Mouse (Mus musculus) mature B cell (primary cell): ENCODE results near the gene Fra10ac1.

Source experiments
- in situ Hi-C: fragments of 300-500 bp; cut with MboI; formaldehyde crosslinking; loops from 2 replicates; pipeline ENCODE4 v1.14.3; 2019

Gene Fra10ac1

DNA sequence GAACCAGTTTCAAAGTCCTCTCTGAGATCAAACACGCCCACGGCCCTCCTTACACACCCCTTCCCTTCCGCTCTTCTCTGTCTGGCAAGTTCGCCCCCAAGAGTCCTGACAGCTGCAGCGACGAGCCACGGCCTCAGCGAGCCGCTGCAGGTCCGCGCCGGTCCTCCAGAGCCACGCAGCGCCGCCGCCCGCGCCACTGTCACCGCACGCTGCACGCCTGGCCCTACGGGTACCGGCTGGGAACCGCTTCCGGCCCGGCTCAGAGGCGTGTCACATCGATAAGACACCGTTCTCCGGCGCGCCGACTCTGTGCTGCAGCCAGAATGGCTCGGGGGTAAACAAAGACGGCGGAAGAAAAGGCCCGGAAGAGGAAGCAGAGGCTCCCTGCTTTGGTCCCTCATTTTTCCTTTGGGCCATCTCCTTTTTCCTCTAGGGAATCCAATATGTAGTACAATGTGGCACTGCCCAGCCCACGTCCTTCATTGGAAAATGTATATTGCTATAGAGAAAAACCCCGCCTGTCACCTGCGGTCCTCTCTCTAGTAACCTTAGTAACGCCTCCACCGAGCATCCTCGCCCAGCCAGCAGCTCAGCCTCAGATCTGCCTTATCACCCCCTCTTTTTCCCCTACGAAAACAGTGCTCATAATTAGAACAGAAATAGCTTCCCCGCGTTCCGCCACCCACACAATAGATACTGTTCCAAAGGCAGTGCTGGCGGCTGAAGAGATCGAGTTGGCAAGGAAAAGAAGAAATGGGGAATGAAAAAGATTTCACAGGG, at the start of gene Fra10ac1:
Gene Fra10ac1 (minus strand): TSS at position 252 of the 780 bp plus-strand sequence.
- in situ Hi-C loops: no loop called here

DNA sequence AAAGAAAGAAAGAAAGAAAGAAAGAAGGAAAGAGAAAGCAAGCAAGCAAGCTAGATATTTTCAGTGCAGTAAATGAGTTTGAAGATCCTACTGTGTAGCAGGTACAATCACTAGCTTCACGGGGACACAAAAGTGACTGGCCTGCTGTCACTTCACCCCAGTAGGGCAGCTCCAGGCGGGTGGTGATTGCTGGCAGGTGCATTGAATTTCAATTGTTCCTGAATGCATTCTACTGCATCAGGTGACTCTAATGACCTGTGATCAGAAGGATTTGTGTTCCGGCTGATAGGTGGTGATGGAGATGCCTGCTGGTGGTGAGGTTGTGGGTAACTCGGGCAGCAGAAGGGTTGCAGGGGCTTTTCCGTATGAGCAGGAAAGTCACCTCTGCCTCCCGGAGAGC, 47.1 kb upstream of the Fra10ac1 start:
- in situ Hi-C loops: no loop called here

DNA sequence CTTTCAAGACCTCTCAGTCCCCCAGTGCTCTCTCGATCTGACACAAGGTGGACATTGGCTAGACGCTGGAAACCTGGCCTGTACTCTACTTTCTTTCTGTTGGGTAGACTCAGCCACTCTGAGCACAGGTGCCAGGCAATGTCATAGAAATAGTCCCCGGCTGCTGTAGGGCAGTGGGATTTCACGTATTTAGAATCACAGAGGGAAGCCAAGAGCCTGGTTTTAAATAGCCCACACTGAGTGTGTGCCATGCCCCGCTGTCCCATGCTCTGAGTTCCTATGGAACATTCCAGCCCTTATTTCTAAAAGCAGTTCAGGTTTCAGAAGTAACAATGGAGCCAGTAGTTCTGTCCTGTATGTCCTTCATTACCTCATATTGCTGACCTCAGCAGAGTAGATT, 43.5 kb upstream of the Fra10ac1 start:
- in situ Hi-C loops: no loop called here

DNA sequence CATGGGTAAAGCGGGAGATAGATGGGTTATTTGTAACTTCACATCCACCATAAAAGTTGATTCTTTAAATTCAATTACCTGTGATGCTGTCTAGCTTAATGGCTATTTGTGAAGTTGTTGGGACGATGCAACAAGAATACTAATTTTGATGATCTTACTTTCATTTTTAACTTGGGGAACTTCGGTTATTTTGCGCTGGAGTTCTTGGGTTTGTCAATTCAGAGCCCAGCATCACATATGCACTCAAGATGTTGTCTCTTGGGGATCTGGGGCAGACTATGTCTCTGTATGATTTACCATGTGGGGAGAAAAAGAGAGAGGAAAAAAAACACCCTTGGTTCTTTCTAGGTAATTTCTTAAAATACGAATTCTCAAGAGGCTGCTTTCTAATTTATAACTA, 41.8 kb upstream of the Fra10ac1 start:
- in situ Hi-C loops: no loop called here

DNA sequence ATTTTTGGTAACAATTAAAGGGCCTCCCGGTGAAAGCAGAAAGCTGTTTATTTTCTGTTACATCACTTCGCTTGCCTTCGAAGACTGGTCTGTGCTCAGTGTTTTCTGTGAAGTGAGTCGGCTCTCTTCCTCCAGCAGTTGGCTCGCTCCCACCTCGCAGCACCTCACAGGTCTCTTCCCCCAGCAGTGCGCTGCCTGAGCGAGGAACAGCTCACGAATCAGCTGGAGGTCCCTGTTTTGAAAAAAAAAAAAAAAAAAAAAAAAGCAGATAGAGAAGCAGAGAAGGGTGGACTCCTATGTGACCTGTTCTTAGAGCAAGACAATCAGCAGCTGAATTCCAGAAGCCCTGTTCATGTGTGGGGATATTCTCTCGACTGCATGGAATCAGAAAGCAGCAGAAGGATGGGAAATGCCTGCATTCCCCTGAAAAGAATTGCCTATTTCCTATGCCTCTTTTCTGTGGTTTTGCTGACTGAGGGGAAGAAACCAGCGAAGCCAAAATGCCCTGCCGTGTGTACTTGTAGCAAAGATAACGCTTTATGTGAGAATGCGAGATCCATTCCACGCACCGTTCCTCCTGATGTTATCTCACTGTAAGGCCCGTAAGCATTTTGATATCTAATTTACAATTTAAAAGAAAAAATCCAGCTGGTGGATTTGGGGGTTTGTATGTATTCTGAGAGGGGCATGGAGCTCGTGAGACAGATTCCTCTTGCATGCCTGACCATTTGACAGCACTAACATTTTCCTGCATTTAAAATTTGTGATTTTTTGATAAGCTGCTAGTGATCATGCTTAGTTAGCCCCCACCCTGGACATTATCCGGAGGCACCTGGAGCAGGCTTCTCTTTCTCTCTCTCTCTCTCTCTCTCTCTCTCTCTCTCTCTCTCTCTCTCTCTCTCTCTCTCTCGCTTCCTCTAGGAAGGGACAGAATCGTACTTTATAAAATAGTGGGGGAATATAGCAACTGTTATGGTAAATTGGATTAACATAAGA, 40.8 kb upstream of the Fra10ac1 start, which contains the start of gene Lgi1:
Gene Lgi1 (plus strand): TSS at position 32 of the 996 bp plus-strand sequence.
- in situ Hi-C loops: no loop called here

DNA sequence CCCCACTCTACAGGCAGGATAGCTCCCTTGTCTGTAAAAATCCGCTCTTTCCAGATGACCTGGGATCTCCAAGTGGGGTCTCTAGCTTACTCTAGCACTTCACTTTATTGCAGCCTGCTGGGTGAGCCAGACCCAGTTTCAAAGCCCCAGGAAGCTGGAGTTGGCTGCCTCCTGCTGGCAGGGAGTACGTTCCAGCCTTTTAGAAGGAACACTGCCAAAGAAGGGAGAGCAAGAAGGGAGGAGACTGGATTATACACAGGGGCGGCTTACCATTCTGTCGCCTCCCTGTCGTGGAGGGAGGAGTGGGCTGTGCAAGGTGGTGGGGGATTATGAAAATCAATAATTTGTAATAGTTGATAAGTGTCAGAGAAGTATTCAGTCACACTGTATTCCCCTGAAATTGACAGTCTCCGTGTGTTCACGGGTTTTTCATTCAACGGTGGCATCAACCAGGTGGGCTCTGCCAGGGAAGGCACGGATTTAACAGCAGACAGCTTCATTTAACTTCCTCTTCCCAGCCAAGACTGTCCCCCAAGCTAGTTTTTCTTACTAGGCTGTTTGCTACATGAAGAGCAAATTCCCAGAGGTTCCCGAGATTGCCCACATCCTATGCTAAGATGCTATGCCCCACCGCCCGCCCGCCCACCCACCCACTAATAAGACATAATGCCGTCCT, 40.0 kb upstream of the Fra10ac1 start:
- in situ Hi-C loops: no loop called here

DNA sequence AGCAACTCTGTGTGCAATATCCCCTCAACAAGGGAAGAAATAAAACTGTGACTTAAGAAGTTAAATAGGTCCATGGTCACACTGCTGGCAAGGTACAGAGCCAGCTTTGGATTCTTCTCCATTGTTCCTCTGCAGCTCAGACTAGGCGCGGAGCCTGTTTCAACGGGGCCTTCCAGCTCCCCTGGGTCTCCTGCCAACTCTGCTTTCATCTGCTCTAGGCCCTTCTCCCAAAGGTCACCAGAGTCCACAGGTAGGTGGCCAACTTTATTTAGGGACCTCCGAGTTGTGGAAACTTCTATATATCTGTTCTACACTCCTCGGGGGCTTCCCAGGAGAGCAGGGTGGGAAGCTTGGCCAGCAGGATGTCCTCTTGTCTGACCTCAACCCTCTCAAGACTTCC, 37.4 kb upstream of the Fra10ac1 start:
- in situ Hi-C loops: no loop called here

DNA sequence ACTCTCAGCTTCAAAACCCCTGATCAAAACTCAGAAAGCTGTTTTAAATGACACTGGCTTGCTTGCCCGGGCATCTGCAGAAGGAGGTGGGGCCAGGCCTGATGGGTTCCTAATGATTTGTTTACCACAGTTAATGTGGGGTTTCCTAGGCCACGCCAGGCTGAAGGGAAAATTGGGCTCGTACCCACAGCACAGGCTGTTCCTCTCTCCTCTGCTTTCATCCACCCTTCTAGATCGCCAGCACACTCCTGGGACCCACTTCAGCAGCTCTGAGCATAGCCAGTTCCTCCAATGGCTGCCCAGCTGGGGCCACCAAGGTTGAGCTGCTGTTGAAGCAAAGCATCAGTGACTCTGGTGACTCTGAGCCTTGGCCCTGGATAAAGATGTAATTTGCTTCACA, 36.4 kb upstream of the Fra10ac1 start:
- in situ Hi-C loops: no loop called here

DNA sequence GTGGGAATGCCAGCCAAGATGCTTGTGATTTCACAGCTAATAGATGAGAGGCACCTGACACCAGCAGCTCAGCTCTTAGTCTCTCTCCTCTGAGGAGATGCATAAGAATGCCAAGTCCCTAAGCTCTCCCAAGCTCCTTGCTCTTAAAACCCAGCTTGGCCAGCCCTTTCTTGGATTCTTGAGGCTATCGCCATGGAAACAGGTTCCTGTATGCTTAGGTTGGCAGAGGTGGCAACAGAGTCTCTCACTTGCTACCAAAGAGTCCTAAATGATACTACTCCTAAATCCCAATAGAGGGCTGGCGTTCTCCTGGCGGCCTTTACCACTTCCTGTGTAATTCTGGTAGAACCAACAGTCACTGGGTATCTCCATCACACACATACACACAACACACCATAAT, 35.5 kb upstream of the Fra10ac1 start:
- in situ Hi-C loops: no loop called here

DNA sequence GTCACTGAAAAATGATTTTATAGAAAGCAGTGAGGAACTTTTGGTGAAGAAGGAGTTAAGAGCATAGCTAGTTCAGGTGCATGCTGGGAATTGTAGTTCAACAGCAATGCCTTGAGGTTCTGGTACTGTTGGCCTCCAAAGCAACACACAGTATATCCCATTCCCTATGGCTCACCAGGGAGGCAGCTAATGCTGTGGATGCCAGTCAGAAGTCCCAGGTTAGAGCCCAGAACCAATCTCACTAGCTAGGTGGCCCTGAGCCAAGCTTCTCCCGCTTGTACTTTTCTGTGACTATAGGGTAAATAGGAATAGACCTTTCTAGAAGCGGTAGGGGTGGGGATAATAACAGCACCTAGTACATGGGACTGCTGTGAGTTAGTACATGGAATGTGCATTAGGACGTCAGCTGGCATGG, 34.7 kb upstream of the Fra10ac1 start:
- in situ Hi-C loops: no loop called here

DNA sequence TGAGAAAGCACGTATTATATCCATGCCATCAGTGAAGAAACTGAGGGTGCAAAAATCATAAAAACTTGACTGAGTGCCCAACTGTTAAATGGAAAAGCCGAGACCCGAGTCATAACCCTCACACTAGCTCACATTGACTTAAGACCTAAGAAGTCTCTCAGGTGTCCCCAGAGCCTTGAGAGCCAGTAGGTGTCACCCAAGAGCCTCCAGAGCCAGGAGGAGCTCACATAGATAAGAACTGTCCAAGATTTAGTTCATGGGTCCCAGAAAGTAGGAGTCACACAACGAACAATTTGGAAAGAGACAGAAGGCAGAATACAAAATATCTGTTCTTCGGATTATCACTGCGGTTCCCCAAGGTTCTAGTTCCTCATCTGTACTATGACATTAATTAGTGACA, 29.8 kb upstream of the Fra10ac1 start:
- in situ Hi-C loops: no loop called here

DNA sequence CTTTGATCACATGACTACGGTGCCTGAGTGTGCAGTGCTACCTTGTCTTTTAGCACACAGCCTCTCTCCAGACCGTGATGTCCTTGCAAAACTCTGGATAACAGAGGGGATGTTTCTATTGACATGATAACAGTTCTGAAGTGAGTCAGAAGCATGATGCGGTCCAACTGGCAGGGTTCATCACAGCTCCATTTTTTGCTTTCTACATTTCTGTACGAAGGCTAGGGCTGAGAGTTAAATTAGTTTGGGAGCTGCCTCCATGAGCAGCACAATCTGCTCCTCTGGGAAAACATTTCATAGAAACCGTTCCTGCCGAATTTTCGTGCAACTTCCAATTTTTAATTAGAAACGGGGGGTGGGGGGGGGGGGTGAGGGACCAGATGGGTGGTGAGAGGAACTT, 25.7 kb upstream of the Fra10ac1 start:
- in situ Hi-C loops: no loop called here

DNA sequence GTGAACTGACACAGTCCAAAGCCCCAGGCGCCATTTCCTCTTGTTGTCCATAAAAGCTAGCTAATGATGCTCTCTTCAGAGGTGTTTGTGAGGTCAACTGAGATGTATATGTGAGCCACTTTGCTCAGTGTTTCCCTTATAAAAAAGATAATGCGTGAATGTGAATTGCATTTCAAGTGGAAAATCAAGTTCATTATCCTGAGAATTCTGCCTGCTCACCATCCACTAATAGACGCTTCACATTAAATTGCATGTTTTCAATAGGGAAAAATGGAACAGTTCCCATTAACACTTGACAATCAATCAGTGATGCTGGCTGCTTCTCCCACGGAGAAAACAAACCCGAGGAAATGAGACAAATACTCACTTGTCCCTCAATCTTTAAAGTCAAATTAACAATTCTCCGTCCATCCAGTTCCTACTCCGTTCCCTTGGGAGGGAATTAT, 22.2 kb upstream of the Fra10ac1 start:
- in situ Hi-C loops: no loop called here

DNA sequence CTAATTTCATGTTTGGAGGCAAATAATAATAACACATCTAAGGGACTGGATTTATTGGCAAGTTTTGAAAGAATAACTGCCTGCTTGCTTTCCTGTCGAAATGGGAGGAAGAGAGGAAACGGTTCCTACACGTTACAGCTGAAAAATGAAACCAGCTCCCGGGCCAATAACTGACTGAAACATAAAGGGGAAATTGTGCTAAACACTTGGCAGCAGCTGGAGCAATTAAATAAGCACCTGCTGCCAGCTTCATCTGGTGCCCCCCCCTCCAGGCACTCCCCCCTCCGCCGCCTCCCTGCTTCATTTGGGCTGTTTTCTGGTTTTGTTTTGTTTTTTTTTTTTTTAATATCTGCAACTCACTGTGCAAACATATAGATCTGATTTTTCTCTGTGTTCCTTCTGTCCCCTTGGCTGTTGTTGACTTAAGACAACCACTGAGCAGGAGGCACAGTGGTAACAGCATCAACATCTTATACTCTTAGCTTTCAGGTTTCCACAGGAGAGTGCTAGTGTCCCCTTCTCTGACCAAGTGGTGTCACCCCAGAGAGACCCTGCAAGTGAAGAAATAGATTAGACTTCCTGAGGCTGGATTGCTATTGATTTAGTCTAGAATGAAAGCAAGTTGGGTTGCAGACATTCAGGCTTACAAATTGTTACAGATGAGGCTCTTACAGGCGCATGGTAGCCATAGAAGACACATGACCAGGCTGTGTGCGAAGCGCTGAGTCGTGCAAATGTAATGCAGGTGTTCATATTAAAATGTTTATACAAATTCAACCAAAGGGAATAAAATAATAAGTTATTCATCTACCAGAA, 21.6 kb upstream of the Fra10ac1 start:
- in situ Hi-C loops: no loop called here

DNA sequence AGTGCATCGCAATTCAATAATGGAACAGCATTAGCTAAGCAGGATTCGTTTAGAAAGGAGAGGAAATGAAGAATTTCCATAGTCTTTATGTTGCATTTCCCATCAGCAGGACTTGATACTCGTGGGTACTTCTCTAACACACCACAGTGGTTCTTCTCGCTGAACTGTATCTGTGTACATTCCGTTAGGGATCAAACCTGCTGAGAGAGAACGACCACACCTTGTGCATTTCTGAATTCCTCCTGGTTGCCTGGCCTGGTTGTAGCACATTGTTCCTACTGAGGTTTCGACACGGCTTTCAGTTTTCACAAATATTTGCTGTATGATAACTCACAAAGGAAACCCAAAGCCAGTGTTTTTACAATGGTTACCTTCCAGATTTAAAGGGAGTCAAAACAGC, 20.8 kb upstream of the Fra10ac1 start:
- in situ Hi-C loops: no loop called here

DNA sequence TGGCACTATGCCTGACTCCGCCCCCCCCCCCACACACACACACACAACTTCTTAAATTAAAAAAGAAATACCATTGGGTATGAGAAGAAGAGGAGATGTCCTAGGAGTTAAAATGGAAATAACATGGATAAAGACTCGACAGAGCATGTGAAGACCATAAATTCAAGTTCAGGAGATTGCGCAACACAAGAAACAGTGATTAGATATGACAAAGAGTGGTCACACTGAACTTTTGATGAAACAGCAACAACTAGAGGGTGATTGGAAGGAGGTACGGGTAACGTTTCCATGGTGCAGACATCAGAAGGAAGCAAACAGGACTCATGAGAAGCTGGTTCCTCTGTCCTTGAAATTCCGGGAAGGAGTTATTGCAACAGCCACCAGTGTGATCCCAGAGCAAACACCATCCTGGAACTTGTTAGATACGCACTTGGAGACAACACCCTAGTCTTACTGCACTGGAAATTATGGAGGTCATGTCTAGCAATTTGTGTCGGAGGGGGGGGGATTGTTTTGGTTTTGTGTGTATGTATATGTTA, 18.4 kb upstream of the Fra10ac1 start:
- in situ Hi-C loops: no loop called here

DNA sequence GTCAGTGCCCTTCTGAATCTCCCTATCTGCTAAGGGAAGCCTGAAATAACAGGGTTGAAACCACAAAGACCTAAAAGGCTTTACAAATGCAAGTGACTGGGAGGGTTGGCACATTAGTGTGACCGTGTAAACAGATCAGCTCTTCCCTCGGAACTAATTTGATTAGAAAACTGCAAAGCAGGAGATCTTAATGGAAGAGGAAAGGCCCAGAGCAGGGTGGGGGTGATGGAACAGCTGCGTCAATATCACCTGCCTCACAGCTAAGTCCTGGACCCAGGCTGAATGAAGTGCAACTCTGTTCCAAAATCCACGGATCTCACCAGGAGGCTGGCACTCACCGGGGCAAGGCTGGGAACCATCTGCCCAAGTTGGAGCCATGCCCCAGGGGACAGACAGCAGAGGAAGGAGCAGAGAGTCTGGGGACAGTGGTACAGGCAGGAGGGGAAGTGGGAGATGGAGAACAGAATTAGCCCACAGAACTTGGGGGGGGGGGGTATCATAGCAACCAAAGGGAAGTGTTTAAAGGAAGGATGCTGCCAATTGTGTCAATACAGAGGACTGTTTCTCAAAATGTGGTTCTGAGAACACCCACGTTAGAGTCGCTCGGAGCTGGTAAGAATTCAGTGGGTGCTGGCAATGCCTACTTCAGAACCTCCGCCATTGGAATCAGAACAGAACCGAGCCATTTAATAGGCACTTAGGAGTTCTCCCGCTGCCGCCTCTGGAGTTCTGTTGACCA, 14.4 kb upstream of the Fra10ac1 start:
- in situ Hi-C loops: no loop called here

DNA sequence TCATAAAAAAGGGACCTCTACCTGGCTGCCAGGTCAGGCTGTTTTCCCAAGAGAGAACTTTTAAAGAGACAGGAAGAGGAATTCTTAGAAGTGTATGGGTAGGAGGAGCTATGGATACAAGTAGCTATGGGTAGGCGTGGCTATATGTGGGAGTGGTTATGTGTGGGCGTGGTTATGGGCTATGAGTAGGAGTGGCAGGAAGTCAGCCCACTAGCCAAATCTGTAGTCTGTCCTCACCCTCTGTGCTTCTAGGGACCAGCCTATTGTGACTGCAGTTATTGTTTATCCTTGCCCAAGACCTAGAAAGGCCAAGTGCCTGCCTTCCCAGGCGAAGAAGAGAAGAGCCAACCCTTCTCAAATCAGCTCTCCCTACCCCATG, 13.9 kb upstream of the Fra10ac1 start:
- in situ Hi-C loops: no loop called here

DNA sequence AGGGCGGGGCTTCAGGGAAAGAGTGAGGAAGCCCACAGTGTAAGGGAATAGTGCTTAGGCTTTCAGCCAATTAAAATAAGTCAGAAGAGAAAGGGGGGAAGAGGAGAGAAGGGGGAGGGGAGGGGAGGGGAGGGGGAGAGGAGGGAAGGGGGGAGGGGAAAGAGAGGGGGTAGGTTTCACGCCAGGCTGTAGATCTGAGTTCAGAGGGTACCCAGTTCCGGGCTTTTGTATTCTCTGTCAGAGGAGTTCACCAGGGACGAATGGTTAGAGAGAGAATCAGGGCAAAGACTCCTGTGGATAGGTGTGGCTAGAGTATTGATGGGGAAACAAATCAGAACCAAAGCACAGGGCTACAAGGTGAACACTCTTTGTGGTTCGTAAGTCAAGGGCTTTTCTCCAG, 12.6 kb upstream of the Fra10ac1 start:
- in situ Hi-C loops: no loop called here

DNA sequence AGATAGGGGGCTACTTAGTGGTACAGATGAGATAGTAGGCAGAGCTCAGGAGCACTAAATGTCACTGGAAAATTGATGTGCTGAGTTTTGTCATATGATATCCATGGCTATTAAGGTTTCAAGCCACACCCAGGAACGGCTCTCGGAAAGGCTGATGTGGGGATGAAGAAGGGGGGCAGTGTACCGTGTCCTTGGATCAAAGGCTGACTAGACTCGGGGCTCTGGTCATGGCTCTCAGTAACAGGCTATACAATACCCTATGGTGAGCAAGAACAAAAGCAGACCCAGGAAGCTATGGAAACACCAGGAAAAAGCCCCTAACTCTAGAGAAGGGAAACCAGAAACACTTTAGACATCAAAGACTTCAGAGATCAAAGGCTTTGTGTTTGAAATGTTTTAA, 8.6 kb upstream of the Fra10ac1 start:
- in situ Hi-C loops: no loop called here
